Mouse (Mus musculus) lung, postnatal 25 days (tissue): ENCODE results near the gene Tysnd1.

Experiments used
- DNase-seq: peaks from one replicate; pipeline ENCODE4 v3.0.0; 2022; ENCODE audit warnings: low spot score

Gene Tysnd1

DNA sequence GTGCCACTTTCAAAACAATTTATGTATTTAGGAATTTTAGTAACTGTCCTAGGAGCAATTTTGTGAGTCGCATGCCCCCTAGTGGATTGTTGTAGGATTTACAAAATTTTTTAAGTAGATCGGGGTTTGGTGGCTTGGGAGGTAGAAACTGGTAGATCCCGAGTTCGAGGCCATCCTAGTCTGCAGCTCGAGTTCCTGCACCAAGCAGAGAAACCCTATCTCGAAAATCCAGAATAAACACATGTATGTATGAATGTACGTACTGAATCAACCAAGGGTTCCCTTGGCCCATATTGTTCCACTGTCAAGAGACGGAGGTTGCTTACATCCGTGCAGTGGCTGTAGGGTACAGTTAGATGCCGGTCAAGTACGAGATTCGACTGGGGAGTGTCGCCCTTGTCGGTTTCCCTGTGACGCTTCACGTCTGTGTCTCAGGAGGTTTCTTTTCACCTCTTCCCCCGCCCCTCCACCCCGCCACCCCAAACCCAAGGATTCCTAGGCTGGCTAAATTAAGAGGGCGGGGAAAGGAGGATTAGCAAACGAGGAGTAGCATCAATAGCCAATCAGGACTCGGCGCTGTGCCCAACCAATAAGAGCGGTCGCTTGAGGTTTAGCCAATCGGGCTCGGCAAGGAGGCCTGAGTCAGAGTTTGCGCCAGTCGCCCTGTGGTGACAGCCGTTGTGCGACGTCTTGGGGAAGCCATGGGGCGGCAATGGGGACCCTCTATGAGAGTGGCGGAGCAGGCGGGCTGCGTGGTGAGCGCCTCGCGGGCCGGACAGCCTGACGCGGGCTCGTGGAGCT is at the start of gene Tysnd1:
Gene Tysnd1 (plus strand): TSS at position 645 of the 801 bp plus-strand sequence.
- DNase-seq: peak; percentile 97

DNA sequence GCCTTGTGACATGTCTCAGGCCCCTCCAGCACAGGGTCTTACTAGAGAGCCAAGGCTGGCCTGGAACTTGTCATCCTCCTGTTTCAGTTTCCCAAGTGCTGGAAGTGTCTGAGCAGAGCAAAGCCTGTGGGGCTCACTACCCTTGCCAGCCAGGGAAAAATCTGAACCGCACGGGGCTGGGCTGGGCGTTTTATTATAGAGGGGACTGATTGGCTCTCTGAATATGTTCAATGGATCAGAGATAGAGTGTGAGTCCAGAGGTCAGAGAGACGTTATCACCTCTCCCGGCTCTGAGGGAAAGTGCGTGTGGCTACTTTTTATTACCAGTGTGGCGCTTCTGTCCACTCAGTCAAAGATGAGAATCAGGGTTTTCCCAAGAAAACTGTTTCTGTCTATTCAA is 48.8 kb upstream of the Tysnd1 start:
- no peak for DNase-seq

DNA sequence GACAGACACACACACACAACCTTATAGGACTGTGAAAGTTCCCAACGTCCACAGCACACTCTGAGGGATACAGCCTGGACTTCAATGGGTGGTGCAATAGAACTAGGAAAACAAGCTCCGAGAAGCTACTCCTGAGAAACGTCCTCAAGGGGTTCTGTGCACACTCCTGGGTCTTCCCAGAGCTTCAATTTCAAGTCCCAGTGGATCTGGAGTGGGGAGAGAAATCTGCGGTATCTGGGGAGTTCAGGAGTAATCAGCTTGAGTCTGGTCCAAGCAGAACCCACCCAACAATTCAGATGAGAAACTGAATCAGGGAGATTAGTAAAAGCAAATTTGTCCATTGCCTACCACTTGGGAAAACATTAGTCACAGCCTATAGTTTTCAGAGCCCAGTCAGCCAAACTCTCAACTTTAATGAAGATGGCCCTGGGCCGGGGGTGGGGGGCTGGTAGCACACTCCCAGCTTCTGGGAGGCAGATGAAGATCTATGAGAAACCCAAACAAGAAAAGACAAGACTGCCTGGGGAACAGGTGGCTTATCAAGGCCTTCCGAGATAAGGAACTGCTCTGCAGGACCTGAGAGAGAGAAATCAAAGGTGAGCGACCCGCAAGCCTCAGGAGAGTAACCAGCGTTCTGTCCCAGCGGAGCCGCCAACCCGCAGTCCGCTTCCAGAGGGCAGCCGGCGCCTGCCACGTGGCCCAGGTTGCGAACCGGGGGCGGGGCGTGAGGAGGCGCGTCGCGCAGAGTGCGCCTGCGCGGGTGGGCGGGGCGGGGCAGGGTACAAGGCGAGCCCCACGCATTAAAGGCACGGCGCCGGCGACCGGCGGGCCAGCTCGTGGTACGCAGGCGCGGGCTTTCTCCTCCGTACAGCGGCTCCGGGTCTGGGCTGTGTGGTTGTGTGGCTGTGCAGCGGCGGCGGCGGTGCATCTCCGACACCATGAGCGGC is 47.3 kb upstream of the Tysnd1 start, which contains the start of gene Ppa1:
Gene Ppa1 (plus strand): TSS at position 763 of the 947 bp plus-strand sequence.
- DNase-seq: peak; percentile 81

DNA sequence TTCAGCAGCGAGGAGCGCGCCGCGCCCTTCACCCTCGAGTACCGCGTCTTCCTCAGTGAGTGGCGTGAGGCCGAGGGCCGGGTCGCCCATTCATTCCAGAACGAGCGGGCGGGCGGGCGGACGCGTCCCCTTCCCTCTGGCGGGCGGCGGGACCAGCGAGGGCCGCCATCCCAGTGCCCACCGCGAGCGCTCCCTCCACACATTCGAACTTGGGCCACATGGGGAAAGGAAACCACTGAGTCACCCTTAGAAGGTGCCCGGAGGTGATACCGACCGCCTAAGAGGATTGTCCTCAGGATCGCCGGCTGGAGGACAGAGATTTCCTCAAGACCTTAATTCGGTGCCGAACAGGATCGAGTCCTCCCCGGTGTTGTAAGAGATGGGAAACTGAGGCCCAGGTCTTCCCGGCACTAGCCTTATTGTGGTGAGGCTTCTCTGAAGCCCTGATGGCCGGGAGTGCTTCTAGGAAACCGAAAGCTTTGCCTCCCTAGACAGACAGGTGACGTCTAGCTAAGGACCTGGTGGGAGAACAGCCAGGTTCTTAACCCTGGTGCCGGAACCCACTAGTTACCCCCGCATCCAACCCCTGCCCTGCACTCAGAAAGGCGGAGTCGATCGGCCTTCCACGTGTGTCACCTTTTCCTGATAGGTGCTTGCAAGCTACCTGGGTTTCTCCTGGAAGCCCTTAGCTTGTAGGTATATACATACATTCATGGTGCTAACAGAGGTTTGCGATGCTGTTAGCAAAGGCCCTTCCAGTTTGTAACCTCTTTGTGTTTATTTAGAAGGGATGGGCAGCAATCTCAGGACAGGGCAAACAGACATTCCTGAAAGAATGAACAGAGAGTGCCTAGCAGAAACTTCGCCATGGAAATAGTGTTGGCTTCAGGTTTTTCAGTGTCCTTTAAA is 46.3 kb upstream of the Tysnd1 start:
- DNase-seq: no peak

DNA sequence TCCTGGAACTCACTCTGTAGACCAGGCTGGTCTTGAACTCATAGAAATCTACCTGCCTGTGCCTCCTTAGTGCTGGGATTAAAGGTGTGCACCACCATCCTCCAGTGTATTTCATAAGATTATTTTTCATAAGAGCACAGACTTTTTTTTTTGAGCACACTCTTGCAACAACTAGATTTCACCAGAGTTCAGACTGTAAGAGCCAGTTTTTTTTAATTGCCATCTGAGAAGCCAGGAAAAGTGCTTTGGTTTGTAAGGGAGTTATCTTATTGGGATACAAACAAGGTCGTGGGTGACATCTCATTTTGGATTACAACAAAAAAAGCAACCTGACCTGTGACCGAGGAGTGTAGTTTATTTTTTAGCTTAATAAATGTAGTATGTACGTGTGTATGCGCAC is 41.2 kb upstream of the Tysnd1 start:
- DNase-seq: no peak

DNA sequence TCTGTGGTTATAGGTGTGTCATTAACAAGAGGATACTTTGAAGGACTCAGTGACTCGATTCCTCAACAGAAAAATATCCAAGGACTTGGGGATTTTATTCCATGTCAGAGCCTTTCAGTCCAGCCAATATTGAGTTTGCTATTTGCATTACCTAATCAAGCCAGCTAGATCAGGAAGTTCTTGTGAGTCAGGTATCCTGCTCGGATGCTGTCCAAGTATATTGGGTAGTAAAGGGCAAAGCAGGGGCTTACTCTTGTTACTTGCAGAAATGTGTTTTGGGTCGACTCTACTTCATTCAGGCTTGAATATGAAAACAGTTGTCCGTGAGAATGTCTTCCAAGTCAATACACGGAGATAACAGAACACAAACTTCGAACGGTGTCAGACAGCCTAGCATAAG is 40.6 kb upstream of the Tysnd1 start:
- no peak for DNase-seq

DNA sequence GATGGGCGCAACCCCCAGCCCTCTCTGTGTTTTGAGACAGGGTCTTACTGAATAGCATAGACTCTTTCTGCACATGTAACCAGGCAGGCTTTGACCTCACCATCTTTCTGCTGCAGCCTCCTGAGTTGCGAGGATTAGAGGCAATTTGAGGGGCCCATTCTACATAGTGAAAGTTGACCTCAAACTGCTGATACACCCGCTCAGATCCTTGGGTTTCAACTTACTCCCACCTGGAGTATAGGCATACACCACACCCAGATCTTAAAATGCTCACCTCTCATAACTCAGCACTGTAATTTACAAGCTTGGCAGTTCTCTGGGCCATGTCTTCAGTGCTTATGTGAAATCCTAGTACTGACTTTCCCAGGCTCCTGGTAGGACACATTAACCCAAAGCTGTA is 40.1 kb upstream of the Tysnd1 start:
- no peak for DNase-seq

DNA sequence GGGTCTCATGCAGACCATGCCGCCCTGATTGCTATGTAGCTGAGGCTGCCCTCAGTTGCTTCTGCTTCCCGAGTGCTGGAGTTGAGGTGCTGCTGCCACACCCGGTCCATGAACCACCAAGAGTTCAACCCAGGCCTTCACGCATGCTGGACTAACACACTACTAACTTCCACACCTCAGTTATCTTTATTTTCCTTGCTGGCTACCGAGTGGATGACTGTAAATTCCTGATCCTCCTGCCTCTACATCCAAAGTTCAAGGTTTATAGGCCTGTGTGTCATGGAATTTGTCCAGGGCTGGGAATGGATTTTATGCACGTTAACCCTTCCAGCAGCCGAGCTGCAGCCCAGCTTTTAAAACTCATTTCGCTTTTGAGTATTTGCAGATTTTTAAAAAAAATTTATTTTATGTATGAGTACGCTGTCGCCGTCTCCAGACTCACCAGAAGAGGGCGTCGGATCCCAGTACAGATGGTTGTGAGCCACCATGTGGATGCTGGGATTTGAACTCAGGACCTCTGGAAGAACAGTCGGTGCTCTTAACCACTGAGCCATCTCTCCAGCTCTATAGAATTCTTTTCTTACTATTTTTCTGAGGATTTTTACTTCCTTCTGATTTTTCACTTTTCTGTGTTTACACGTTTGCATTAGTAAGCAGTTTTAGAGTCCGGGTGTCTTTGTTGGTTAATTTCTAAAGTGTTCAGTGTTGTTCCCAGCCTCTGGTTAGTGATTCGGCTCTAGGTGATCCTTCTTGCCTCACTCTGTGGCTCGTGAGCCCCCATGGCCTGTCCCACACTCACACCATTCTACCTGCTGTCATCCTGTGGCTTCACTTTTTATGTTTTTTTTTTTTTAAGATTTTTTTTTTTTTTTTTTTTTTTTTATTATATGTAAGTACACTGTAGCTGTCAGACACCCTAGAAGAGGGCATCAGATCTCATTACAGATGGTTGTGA is 38.1 kb upstream of the Tysnd1 start:
- no peak for DNase-seq

DNA sequence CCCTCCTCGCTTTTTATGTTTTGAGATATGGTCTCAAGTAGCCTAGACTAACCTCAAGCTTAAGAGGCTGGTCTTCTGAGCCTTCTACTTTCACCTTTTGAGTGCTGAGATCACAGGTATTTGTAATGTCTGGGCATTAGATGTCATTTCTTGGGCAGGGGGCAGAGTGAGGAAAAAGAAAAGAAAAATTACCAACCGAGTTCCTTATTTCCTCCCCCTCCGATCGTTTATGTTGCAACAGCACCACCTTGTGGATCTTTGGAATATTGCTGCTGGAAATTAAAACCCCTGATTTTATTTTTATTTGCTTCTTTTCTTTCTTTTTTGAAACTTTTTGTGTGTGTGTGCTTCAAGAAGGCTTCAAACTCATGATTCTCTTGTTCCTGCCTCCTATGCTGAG is 37.3 kb upstream of the Tysnd1 start:
- DNase-seq: no peak

DNA sequence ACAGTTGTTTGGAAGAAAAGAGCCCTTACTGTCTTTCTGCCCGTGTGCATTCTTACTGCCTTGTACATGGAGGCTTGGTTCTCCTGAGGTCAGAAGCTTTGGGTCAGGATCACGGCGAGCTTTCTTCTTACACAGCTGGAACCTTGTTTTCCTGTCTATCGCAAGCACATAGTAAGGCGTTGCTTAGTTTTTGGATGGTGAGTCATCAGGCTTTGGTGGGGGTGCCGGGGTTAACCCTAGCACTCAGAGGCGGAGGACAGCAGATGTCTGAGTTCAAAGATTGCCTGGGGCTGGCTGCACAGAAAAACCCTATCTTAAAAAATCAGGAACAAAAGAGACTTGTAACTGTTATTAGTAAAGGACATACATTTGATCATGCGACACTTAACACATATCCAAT is 33.4 kb upstream of the Tysnd1 start:
- DNase-seq: no peak

DNA sequence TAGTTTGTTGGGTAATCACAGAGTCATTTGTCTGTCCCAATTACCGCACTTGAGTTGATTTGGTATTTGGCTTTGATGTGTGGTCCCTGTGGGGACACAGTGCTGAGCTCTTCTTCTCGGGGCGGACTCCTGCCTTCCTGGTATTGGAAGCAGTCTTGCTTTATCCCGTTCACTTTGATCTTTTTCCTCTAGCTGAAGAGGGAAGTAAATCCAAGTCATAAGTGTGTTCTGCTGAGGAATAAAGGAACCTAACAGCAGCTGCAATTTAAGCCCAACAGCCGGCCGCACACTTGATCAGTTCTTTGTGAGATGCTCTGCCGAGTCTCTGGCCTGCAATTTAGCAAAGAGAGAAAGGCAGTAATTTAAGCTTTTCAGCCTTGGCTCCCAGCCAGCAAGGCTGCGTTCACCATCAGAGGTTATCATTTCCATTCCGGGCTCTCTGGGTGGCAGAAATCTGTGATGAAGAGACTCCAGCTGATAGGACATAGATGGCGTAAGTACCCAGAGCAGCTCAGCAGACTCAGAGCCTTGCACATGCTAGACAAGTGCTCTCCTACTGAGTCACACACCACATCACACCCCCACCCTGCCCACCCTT is 32.8 kb upstream of the Tysnd1 start:
- DNase-seq: no peak

DNA sequence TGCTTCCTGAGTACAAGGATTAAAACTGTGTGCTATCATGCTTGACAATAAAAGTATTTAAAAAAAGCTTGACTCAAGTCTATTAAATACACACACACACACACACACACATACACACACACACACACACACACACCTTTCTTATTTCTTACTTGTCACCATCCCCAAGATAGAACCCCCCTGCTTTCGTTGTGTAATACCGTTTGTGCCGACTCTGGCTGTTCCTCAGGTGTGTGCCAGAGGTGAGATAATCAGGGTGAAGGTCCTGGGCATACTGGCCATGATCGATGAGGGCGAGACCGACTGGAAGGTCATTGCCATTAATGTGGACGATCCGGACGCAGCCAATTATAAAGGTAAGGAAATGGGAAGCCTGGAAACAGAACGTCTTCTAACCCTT is 30.2 kb upstream of the Tysnd1 start:
- DNase-seq: no peak

DNA sequence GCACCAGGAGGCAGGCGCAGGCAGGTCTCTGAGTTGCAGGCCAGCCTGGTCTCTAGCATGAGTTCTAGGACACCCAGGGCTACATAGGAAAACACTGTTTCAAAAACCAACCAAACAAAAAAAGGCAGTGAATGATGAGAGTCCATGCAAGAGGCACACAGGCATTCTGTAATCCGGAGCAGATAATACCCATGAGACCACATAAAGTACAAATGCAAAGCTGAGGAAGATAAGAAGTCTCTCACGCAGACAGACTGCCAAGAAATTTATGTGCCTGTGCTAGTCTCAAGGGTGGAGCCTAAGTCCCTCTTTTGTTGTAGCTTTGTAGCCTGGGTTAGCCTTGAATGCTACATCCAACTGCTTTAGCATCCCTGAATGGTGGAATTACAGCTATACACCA is 29.7 kb upstream of the Tysnd1 start:
- no peak for DNase-seq

DNA sequence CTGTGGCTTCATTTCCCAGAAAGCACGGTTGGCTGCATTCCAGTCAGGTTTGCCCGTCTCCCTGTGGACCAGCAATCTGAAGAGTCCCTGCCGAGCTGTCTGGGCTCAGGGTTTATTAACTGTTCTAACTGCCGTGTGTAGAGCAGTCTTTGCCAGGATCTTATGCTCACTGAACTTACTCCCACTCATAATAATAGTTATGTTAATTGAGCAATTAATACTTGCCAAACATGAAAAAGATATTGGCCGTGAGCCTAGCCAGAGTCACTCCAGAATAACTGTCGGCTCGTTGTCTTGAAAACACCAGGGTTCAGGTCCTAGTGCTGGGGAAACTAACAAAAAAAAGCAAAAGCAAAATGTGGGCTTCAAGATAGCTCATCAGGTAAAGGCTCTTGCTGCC is 26.0 kb upstream of the Tysnd1 start:
- no peak for DNase-seq

DNA sequence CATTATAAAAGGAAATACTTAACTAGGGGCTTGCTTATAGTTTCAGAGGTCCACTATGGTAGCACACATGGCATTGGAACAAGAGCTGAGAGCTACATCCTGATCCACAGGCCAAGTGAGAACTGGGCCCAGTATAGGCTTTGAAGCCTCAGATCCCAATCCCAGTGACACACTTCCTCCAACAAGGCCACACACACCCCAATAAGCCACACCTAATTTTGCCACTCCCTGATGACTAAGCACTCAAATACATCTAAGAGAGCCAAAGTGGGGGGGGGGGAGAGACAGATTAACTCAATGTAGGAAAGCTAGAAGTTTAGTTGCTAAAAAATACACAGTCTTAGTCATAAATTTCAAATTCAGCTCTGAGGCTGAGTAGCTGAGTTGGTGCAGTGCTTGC is 25.4 kb upstream of the Tysnd1 start:
- DNase-seq: no peak

DNA sequence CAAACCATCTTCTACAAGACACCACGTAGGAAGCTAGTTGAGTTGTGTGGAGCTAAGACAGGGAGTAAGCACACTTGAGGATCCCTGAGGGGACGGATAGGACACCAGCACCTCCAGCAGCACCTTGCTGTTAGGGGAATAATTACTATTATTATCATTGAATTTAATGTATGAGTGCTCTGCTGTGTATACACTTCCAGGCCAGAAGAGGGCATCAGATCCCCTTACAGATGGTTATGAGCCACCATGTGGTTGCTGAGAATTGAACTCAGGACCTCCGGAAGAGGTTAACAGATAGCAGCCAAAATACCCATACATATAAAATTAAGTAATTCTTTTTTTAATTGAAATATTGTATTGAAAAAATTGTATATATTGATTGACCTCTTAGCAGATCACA is 24.6 kb upstream of the Tysnd1 start:
- no peak for DNase-seq

DNA sequence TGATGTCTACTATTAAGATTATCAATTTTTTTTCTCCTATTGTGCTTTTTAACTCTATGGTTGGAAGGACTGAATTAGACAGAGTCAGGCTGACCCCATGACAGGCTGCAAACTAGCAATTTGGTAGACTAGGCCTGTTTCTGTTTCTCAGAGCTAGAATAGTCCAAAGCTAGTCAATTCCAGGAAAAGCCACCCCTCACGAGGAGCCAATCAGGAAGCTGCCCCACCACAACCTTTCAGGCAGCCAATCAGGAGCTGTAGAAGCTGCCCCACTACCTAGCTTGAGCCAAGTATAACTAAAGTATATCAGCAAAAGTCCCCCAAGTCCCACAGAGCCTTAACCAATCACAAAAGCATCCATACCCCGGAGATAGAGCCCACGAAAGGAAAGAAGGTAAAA is 19.4 kb upstream of the Tysnd1 start:
- DNase-seq: no peak

DNA sequence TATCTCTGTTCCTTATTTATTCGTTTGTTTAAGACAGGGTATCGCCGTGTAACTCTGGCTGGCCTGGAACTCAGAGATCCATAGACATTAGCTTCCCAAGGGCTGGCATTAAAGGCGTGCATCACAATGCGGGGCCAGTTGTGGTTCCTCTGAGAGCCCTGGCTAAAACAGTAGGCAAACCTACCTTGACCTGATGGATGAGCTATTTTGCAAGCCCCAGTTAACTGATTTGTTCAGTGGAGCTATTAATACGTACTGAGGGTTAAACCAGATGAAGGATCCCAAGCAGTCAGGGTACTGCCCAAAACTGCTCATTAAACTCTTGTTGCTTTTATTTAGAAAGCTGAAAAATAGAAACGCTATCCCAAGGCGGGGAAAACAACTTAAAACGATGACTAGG is 15.8 kb upstream of the Tysnd1 start:
- no peak for DNase-seq

DNA sequence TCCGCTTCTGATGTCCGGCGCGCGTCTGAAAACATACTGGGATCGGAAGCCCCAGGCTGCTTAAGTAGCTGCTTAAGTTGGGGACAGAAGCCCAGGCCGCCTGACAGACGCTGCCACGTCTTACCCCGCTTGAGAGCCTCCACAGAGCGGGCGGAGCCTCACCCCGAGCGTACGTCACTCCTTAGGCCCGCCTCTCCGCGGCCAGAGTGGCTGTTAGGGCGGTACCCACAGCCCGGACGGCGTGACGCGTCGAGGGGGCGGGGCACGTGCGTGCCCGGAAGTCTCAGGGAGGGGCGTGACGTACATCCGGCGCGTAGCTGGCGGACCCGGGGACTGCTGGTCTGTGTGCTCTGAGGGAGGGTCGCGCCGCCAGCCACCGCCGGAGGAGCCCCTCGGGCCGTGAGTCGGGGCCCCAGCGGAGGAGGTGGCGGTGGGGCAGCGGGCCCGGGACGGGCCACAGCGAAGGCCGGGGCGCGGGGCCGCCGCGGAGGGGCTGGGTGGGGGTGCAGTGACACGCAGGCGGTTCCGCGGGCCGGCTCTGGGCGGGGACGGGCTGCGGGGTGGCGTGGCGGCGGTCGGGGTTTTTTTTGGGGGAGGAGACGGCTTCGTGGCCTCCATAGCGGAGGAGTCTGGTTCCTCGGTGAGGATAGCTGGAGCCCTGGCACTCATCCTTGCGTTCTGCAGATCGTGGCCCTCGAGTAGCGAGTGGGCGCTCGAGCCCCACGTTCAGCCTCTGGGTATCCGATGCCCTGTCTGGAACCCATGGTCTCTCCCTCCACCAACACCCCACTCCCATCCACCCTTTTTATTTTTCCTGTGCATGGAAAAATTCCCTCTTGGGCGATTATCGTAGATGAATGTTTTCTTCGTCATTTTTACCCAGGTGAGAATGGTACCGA is 15.1 kb upstream of the Tysnd1 start, which contains the start of gene Sar1a:
Gene Sar1a (plus strand): TSS at position 285 of the 899 bp plus-strand sequence.
- DNase-seq: peak; percentile 98
